Mouse (Mus musculus) stomach, postnatal 0 days (tissue): ENCODE measurements around the gene Edc3.

Experiments
- CTCF ChIP-seq: IDR thresholded peaks from 2 replicates; pipeline ENCODE4 v1.5.1; 2016; ENCODE audit warnings: antibody characterized with exemption, low read depth, mild to moderate bottlenecking, moderate library complexity
- EP300 ChIP-seq: optimal IDR thresholded peaks from 2 replicates; pipeline ENCODE3; 2016; ENCODE audit warnings: antibody characterized with exemption

- TF ChIP-seq CTCF: peak; percentile 82
- no peak for TF ChIP-seq EP300
Observed at GRCm38 (mm10) chr9:57762563-57762991, 54.2 kb downstream of the Edc3 start.
